Mouse (Mus musculus): Measurements from ENCODE around the gene Rabac1.

The Rabac1 gene

DNA sequence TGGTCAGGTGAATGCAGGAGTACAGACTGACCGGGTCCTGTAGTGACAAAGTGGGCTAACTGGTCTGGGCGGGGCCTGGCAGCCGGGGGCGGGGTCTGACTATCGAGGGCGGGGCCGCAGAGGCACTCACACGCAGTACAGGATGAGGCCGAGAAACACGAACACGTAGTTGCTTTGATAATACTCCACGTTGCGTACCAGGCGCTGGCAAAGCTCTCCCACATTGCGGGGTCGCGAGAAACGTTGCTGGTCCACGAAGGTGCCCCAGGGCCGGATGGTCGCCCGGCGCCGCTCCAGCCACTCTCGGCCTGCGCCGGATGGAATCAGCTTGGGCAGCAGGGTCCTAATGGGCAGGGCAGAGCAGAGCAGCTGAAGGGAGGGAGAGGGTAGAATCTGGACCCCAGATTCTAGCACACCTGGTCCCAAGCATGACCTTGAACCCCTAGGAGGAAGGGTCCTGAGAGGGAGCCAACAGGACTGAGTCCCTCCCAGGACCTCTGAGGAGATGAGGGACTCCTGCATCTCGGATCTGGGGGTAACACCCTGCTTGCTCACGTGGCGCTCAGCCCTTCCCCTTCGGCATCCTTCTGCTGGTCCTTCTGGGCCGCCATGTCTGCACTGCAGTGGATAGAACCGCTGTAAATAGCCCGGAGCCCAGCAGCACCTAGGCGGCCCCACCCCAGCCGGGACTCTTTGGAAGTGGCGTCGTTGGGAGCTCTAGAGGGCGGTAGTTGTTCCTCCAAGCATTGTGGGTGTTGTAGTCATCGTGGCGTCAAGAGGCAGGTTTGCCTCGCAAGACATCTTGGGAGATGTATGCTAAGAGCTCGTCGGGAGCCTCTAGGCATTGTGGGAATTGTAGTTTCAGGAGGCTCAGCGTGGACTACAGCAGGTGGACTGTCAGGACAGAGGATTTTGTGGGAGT, at the start of gene Rabac1:
Rabac1 (minus strand) TSS at position 783 of the 922 bp plus-strand sequence.
- peak; percentile 78 to 81 for DNase-seq (ENCODE audit: low read depth in 2 of 2, low spot score in 2 of 2)

GRCm38 (mm10) chr7:25011592-25011991, 39.0 kb upstream of the Rabac1 start:
- DNase-seq (ENCODE audit: low read depth in 2 of 2, low spot score in 2 of 2), result no peak

DNA sequence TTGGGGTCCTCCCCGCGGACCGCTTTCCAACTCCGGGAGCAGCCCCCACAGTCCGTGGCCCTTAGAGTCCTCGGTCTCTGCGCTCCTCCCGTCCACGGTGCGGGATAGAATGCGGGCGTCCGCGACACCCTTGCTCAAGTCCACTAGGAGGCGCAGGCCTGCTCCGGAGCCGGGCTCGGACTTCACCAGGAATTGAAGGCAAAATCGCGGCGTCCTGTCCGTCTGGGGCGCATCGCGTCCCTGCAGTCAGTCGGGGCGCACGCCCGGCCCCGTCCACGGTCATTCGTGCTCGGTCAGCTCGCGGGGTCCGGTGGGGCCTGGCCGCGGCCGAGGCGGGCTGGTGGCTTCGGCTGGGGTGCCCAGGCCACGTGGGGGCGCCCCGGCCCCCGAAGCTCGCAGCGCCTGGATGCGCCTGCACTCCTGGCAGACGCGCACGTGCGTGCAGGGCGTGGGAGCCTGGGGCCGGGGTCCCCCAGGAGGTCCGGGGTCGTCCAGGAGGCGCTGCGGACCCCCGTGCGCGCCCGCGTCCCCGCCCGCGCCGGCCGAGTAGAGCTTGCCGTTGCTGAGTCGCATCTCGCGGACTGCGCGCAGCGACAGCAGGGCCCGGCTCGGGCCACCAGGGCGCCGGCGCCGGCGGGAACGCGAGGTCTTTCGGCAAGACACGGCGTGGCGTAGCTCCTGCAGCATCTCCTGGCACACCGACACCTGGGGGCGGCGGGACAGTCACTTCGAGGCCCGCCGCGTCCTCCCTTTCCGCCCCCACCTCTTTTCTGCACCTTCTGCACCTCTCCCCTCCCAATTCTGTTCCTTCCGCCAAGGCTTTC, 37.7 kb upstream of the Rabac1 start:
- no peak for DNase-seq (ENCODE audit: low read depth in 2 of 2, low spot score in 2 of 2)

DNA sequence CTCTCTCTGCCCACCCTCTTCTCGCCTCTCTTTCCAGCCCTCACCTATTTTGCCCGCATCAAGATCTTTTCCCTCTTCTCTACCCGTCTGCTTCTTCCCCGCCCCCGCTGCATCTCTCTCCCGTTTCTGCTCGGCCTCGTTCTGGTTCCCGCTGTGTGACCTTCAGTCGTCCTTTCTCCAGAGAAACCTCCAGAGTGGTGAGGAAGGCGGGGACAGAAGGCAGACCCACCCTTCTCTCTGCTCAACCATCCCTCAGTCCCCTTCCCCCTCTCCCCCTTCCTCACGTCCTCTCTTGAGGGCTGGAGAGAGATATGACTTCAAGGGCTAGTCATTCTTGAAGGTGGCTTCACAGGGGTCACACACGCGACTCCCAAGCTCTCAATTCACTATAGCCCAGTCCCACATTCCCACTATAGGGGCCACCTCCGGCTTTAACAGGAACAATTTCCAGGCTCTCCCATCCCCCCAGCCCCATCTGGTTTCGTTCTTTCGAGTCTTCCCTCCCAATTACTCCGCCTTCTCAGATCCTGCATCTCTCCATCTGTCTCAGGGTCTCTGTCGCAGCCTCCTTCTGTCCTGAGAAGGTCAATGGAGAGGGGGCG, 36.6 kb upstream of the Rabac1 start:
- DNase-seq (ENCODE audit: low read depth in 2 of 2, low spot score in 2 of 2), result no peak

DNA sequence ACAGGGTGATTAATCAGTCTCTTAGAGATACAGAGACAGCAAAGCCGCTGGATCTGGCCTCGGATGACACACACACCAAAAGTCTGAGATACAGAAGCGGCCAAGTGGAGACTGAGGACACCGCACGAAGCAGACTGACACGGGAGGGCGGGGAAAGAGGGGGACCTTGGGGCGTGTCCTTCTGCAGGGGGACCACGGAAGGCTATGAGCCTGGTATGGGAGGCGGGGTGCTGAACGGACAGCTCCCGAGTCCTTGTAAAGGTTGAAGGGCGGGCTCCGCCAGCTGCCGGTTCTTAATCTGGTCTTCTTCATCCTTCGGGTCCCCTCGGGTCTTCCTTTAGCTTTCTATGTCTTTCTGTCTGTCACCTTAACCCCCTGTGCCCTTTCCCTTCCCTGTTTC, 36.1 kb upstream of the Rabac1 start:
- peak; percentile 36 to 61 for DNase-seq (ENCODE audit: low read depth in 2 of 2, low spot score in 2 of 2)

DNA sequence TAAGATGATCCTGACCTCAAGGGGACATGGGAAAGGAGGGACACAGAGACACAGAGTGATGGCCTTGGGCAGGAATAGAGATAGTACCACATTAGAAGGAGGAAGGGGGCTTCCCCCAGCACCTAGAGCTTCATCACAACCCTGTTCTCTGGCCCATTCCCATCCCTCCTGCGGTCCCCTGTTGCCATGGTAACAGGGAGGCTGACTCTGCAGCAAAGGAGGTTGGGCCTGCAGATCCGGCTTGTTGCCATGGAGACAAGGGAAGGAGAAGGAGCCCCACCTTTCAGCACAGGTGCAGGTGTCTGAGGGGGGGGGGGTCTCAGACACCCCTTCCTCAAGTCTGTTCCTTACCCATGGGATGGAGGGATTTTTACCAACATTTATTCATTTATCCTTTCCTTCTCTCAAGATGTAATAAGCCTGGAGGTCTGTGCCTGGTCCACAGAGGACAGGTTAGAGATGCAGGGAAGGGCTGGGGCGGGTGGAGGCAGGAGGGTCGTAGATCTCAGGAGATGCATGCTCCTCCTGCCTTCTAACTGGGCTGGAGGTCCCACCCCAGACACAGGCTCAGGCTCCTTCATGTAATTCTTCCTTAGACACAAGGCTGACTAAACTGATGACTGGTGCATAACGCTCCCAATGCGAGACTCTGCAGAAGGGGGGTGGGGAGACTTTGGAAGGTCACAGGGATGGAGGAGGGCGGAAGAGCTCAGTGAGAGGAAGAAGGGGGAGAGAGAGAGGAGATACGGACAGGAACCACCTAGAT, 35.2 kb upstream of the Rabac1 start:
- DNase-seq (ENCODE audit: low read depth in 2 of 2, low spot score in 2 of 2), result no peak

GRCm38 (mm10) chr7:25006586-25007364, 34.2 kb upstream of the Rabac1 start:
- no peak for DNase-seq (ENCODE audit: low read depth in 2 of 2, low spot score in 2 of 2)

DNA sequence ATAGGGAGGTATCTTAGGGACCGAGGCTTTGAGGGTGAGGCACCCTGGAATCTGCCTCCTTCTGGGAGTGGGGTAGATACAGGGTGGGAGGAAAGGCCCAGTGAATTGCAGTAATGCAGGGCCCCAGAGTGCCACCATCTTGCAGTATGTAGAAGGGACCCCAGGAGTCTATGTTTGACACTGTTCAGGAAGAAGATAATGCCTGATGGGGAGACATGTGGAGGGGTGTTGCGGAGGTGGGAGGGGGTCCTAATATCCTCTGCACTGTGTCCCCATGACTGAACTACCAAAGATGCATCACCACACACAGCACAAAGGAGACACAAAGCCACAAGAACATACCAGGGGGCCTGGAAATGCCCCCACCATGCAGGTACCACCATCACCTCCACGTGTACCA, 33.6 kb upstream of the Rabac1 start:
- DNase-seq (ENCODE audit: low read depth in 2 of 2, low spot score in 2 of 2), result no peak

- no peak for DNase-seq (ENCODE audit: low read depth in 2 of 2, low spot score in 2 of 2)
These were observed 33.0 kb upstream of the Rabac1 start, which contains the start of gene Atp1a3 for GRCm38 (mm10) chr7:25005421-25006065. Gene Atp1a3, minus strand, starts transcription at chr7:25005958.

GRCm38 (mm10) chr7:25004806-25005205, 32.3 kb upstream of the Rabac1 start:
- DNase-seq (ENCODE audit: low read depth in 2 of 2, low spot score in 2 of 2), result no peak

DNA sequence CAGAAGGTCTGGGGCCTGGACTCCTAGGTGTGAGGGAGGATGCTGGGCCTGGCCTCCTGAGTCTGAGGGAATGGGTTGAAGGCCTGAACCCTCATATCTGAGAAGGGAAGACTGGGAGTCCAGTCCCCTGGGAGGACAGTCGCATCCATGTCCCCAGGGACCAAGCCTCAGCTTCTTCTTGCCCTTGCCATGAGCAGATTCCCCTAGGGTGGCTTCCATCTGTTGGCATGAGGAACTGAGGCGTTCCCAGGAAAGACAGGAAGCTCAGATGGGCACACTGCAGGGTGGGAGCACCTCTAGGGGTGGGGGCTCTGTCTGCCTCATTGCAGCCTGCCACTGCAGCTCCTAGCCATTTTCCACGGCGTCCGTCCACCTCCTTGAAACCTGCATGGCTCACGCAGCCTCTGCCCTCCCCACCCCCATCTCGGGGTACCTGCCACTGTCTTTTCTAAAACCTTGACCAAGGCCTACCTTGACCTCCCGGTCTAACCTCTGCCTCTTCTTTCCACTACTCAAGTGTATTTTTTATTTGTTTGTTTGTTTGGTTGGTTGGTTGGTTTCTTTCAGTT, 31.4 kb upstream of the Rabac1 start:
- no peak for DNase-seq (ENCODE audit: low read depth in 2 of 2, low spot score in 2 of 2)

- no peak for DNase-seq (ENCODE audit: low read depth in 2 of 2, low spot score in 2 of 2)
These were observed 30.7 kb upstream of the Rabac1 start for GRCm38 (mm10) chr7:25003291-25003690.

GRCm38 (mm10) chr7:25000711-25001110, 28.2 kb upstream of the Rabac1 start:
- peak; percentile 57 to 67 for DNase-seq (ENCODE audit: low read depth in 2 of 2, low spot score in 2 of 2)

DNA sequence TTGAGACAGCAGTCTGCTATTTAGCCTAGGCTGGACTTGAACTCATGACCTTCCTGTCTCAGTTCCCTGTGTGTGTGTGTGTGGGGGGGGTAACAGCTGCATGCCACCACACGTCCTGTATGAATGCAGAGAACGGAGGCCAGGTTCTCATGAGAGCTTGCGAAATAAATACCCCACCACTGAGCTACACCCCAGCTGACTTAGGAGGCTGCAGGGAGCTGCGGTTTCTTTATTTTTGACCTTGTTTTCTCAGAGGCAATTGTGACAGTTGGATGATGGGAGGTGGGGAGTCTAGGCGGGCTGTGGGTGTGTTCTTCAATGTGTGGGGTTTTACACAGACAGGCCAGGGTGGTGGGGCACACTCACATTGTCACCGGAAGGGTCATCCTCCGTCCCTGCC, 27.7 kb upstream of the Rabac1 start:
- peak; percentile 20 to 46 for DNase-seq (ENCODE audit: low read depth in 2 of 2, low spot score in 2 of 2)

GRCm38 (mm10) chr7:24993081-24993480, 20.5 kb upstream of the Rabac1 start:
- DNase-seq (ENCODE audit: low read depth in 2 of 2, low spot score in 2 of 2), result no peak

- DNase-seq (ENCODE audit: low read depth in 2 of 2, low spot score in 2 of 2), result no peak
These were observed 17.9 kb upstream of the Rabac1 start for GRCm38 (mm10) chr7:24990478-24990877.

GRCm38 (mm10) chr7:24987941-24988340, 15.4 kb upstream of the Rabac1 start:
- no peak for DNase-seq (ENCODE audit: low read depth in 2 of 2, low spot score in 2 of 2)

- no peak for DNase-seq (ENCODE audit: low read depth in 2 of 2, low spot score in 2 of 2)
These were observed 13.2 kb upstream of the Rabac1 start for GRCm38 (mm10) chr7:24985799-24986198.

- no peak for DNase-seq (ENCODE audit: low read depth in 2 of 2, low spot score in 2 of 2)
These were observed 11.8 kb upstream of the Rabac1 start for GRCm38 (mm10) chr7:24984307-24984706.

Data from CD8-positive naive resting alpha-beta T cell, adult 2 months (primary cell).